23 mouse cellular contexts compared by ENCODE assay signal in genomic region chr10:107148759-107149158, GRCm38 (mm10). TPM values are rescaled to one million over a fixed set of nuclear protein-coding genes. Genes with fewer than 3 reads are reported as not detected.
DNase-seq lines count a peak whose midpoint lies in the region; TF ChIP-seq lines count a peak whose summit lies in the region.
"Had no signal": no experiment of that assay in that cellular context is flagged by ENCODE, and none has a peak within 500 bp of the region (broad histone marks: within the 10 kb centered on the region; RNA-seq: fewer than 3 reads in every experiment).

No protein-coding gene starts in this region.

- DNase-seq in CH12.LX (ENCODE audit: extremely low read depth): no peak
- no peak for DNase-seq in ES-E14 (ENCODE audit: low read depth, low spot score)
- DNase-seq in MEL (ENCODE audit: low read depth, low spot score): no peak
- DNase-seq in kidney, adult 8-10 months: no peak
- DNase-seq in gastrocnemius, postnatal 10 days: no peak
- DNase-seq in kidney, postnatal 4 days: no peak
- DNase-seq: adrenal gland, adult 2 months; adrenal gland, adult 8-10 months; adrenal gland, postnatal 10 days; adrenal gland, postnatal 14 days; adrenal gland, postnatal 25 days; adrenal gland, postnatal 36 days; B cell, adult 2 months; cerebellum, adult 11 months; cerebellum, adult 11-12 months; cerebellum, adult 18-20 months; cerebellum, adult 2 months; cerebellum, adult 8-10 months; cerebellum, adult 9-10 months had no signal

- no peak for TF ChIP-seq CTCF in CH12.LX (conservative IDR thresholded peaks at IDR 0.05 in 1 of 2, IDR thresholded peaks at IDR 0.05 in 1 of 2; ENCODE audit: low read depth in 2 of 2, low read length in 2 of 2)
- TF ChIP-seq CTCF in MEL (IDR thresholded peaks at IDR 0.05 in 2 of 3, conservative IDR thresholded peaks at IDR 0.05 in 1 of 3; ENCODE audit: control insufficient read depth in 1 of 3, insufficient read depth in 1 of 3, low read depth in 2 of 3, low read length in 3 of 3, poor library complexity in 1 of 3, severe bottlenecking in 1 of 3): no peak

- H3K27ac ChIP-seq in CH12.LX (ENCODE audit: insufficient read depth, low read depth) (no peak overlapping the region), ES-E14 (ENCODE audit: insufficient read depth, low read depth, low read length, poor library complexity, severe bottlenecking) (no peak overlapping the region), MEL (ENCODE audit: control insufficient read depth, low read depth, low read length) (no peak overlapping the region)

- H3K9me3 ChIP-seq in CH12.LX (replicated peaks; ENCODE audit: low read length): peaks cover 12% of the 10 kb centered on the region
- H3K9me3 ChIP-seq in ES-E14 (ENCODE audit: control insufficient read depth, insufficient read depth, low read depth, low read length): no peaks in the 10 kb centered on the region
- H3K9me3 ChIP-seq in MEL (replicated peaks; ENCODE audit: insufficient read depth, low read length): no peaks in the 10 kb centered on the region

- H3K4me2 ChIP-seq in CH12.LX (ENCODE audit: insufficient read depth, low read depth, poor library complexity, severe bottlenecking): no peak overlapping the region

- no peak overlapping the region for H3K4me3 ChIP-seq in CH12.LX (replicated peaks in 1 of 3; ENCODE audit: low read depth in 2 of 3, low read length in 2 of 3, poor library complexity in 1 of 3)
- H3K4me3 ChIP-seq in ES-E14 (ENCODE audit: insufficient read depth in 1 of 2, low read depth in 1 of 2, low read length in 2 of 2, poor library complexity in 1 of 2, severe bottlenecking in 1 of 2): no peak overlapping the region
- no peak overlapping the region for H3K4me3 ChIP-seq in MEL (ENCODE audit: control insufficient read depth in 1 of 2, insufficient read depth in 1 of 2, low read depth in 2 of 2, low read length in 2 of 2)

- H3K36me3 ChIP-seq in CH12.LX (replicated peaks in 1 of 2; ENCODE audit: control insufficient read depth in 1 of 2, insufficient read depth in 1 of 2, low read length in 1 of 2): no peaks in the 10 kb centered on the region
- no peaks in the 10 kb centered on the region for H3K36me3 ChIP-seq in ES-E14 (ENCODE audit: control insufficient read depth, insufficient read depth, low read length, poor library complexity, severe bottlenecking)
- no peaks in the 10 kb centered on the region for H3K36me3 ChIP-seq in MEL (ENCODE audit: control insufficient read depth in 1 of 2, insufficient read depth in 2 of 2, low read length in 2 of 2)
- H3K36me3 ChIP-seq: G1E had no signal

- no peaks in the 10 kb centered on the region for H3K79me2 ChIP-seq in CH12.LX (replicated peaks; ENCODE audit: control insufficient read depth, extremely low read depth, insufficient read depth, poor library complexity, severe bottlenecking)
- no peaks in the 10 kb centered on the region for H3K79me2 ChIP-seq in MEL (ENCODE audit: control insufficient read depth, insufficient read depth, low read length, poor library complexity)

- H3K9ac ChIP-seq in CH12.LX (ENCODE audit: insufficient read depth, low read depth) (no peak overlapping the region), ES-E14 (ENCODE audit: insufficient read depth, low read depth, low read length, poor library complexity, severe bottlenecking) (no peak overlapping the region), MEL (ENCODE audit: control insufficient read depth, low read depth, low read length, poor library complexity, severe bottlenecking) (no peak overlapping the region)

- no peak for TF ChIP-seq RAD21 in CH12.LX (IDR thresholded peaks at IDR 0.05; ENCODE audit: low read depth, low read length)
- TF ChIP-seq RAD21 in MEL (IDR thresholded peaks at IDR 0.05; ENCODE audit: low read depth, low read length): no peak

- H3K4me1 ChIP-seq in CH12.LX (ENCODE audit: control insufficient read depth in 1 of 2, insufficient read depth in 2 of 2) (no peaks in the 10 kb centered on the region), ES-E14 (ENCODE audit: control insufficient read depth in 2 of 2, insufficient read depth in 2 of 2, low read length in 2 of 2, poor library complexity in 1 of 2) (no peaks in the 10 kb centered on the region), MEL (ENCODE audit: control insufficient read depth in 1 of 2, insufficient read depth in 2 of 2, low read length in 2 of 2) (no peaks in the 10 kb centered on the region)

- no peak for TF ChIP-seq POLR2A in CH12.LX (IDR thresholded peaks at IDR 0.05; ENCODE audit: low read depth, low read length)
- TF ChIP-seq POLR2A in MEL (IDR thresholded peaks at IDR 0.05; ENCODE audit: control insufficient read depth in 1 of 2, insufficient read depth in 1 of 2, low read depth in 1 of 2, low read length in 2 of 2, poor library complexity in 1 of 2): no peak

- in situ Hi-C loops in CH12.LX (cut with MboI; ENCODE audit: low pct_ligation_motif_present, low pct_unique_long_range_greater_than_20kb, low sequenced_read_pairs): no loop called here
- in situ Hi-C loops in ES-E14 (cut with MboI; ENCODE audit: low sequenced_read_pairs in 2 of 2, unreplicated experiment in 2 of 2): no loop called here

- dilution Hi-C loops in CH12.LX (cut with MboI; ENCODE audit: extremely low pct_ligation_motif_present, extremely low pct_unique_long_range_greater_than_20kb, low sequenced_read_pairs): no loop called here

- no peaks in the 10 kb centered on the region for H3K27me3 ChIP-seq in CH12.LX (replicated peaks)
- H3K27me3 ChIP-seq in MEL (ENCODE audit: control insufficient read depth in 1 of 2, insufficient read depth in 2 of 2, low read length in 2 of 2): no peaks in the 10 kb centered on the region
- H3K27me3 ChIP-seq: Patski had no signal

- TF ChIP-seq EP300 in CH12.LX (IDR thresholded peaks at IDR 0.05; ENCODE audit: low read length) (no peak), MEL (IDR thresholded peaks at IDR 0.05; ENCODE audit: low read depth in 1 of 2, low read length in 2 of 2) (no peak)

TF ChIP-seq in CH12.LX, 34 proteins besides CTCF, POLR2A, EP300 and RAD21:
- peak; percentile 66; the same call in 1 of the 2 replicates for TF ChIP-seq MAFK (IDR thresholded peaks at IDR 0.05; ENCODE audit: insufficient replicate concordance, low read length)
- no peak for TF ChIP-seq ZMIZ1 (IDR thresholded peaks at IDR 0.05; ENCODE audit: low read depth, low read length)

TF ChIP-seq in ES-E14, 5 proteins besides CTCF, POLR2A, EP300 and RAD21:
- TF ChIP-seq ZC3H11A (IDR thresholded peaks at IDR 0.05; ENCODE audit: borderline replicate concordance, low read depth, low read length) (no peak), HCFC1 (IDR thresholded peaks at IDR 0.05; ENCODE audit: borderline replicate concordance, insufficient read depth, low read length) (no peak), MAFK (IDR thresholded peaks at IDR 0.05; ENCODE audit: insufficient read depth, low read depth, low read length) (peak; percentile 91)

TF ChIP-seq in MEL, 35 proteins besides CTCF, POLR2A, EP300 and RAD21:
- TF ChIP-seq RCOR1 (IDR thresholded peaks at IDR 0.05; ENCODE audit: low read depth, low read length) (no peak), CHD2 (IDR thresholded peaks at IDR 0.05; ENCODE audit: low read length) (no peak), MAFK (IDR thresholded peaks at IDR 0.05; ENCODE audit: borderline replicate concordance, low read depth, low read length) (peak; percentile 70; the same call in 1 of the 2 replicates)

RNA-seq across cellular contexts. Expression of gene Acss3, which starts 25.3 kb away (rescaled TPM):
- total RNA-seq in CH12.LX (2012; rRNA removed) (not detected in 2 replicates), CH12.LX (2014; rRNA removed) (not detected in 2 replicates), ES-E14 (2012; rRNA removed) (0.22 and 0.69 TPM in 2 replicates), MEL (2012; rRNA removed) (not detected in 2 replicates)
- polyA plus RNA-seq in CH12.LX (2012; ENCODE audit: insufficient read length, low read depth) (not detected in 2 replicates), MEL (2012; ENCODE audit: insufficient read depth in 1 of 2, insufficient read length in 2 of 2, low read depth in 1 of 2, low replicate concordance in 2 of 2, missing spikeins in 1 of 2) (not detected)
- 1 to 10 TPM; 3.3 to 3.8 TPM for total RNA-seq in gastrocnemius, postnatal 10 days (2021)
- polyA plus RNA-seq: activated CD4-positive, CD25-positive, alpha-beta regulatory T cell, adult 4 months; CD4-positive, CD25-positive, alpha-beta regulatory T cell, adult 4 months; G1E had no signal

Comparison
In these comparisons a context has a peak if more than half of its experiments do, and no peak if none do; other contexts are left out.
1. Of the 35 proteins assayed by ChIP-seq in both MEL and CH12.LX: peak only in MEL: none; only in CH12.LX: none; in both: MAFK; in neither: 34.